Mouse (Mus musculus) bone marrow macrophage, adult 2 months (primary cell): Measurements from ENCODE around the gene Fam131c.

Experiments used
- CTCF ChIP-seq: IDR thresholded peaks from 2 replicates; pipeline ENCODE4 v1.5.1; 2012; ENCODE audit warnings: low read depth, mild to moderate bottlenecking, low read length, moderate library complexity
- POLR2A ChIP-seq: IDR thresholded peaks from 2 replicates; pipeline ENCODE4 v1.6.1; 2012; ENCODE audit warnings: mild to moderate bottlenecking, low read depth, low read length, borderline replicate concordance

DNA sequence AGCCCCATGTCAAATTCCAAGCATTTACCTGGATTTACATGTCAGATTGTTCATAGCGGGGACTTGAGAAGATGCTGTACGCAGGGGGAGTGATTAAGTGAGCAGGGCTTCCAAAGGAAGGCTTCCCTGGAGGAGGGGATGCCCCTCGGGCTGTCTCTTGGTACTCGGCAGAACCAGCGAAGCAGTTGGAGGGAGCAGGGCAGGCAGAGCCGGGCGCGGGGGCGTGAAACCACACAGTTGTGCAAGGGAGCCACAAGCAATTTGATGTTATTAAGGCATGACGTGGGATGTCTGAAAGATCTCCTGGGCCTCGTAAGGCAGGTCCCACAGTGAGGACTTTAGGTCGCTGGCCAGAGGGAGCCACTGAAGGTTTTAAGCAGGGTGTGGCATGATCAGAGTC is 38.1 kb upstream of the Fam131c start:
- TF ChIP-seq CTCF = no peak
- no peak for TF ChIP-seq POLR2A
